Mouse (Mus musculus): ENCODE data around the gene Pde4a.

GRCm38 (mm10) chr9:21249629-21250508, 84.4 kb downstream of the Pde4a start:
- no peak for TF ChIP-seq CHD2 (IDR thresholded peaks at IDR 0.05; ENCODE audit: low read depth, low read length)
- no peak for TF ChIP-seq MAFK (IDR thresholded peaks at IDR 0.05; ENCODE audit: insufficient read depth, low read depth, low read length)

All from ES-E14 (cell line).